Mouse (Mus musculus) telencephalon, adult 2 months (tissue): ENCODE measurements at regions not wholly inside any gene's neighbourhood (a gene's known extent, or its start where the extent isn't known, plus 50 kb on each side); places are given as distances from the start of the nearest gene placed in this dataset.
A peak's percentile ranks its signal among the peaks of the same experiment; 100 is the strongest.
"Not testable (repeated sequence)": the region's sequence is repeated elsewhere in the genome, so short reads cannot be mapped to it uniquely, and the experiment has no call there.

Experiments used
- DNase-seq: peaks from one replicate; pipeline ENCODE4 v3.0.0-alpha.2; 2011; ENCODE audit warnings: low read depth, low spot score

DNA sequence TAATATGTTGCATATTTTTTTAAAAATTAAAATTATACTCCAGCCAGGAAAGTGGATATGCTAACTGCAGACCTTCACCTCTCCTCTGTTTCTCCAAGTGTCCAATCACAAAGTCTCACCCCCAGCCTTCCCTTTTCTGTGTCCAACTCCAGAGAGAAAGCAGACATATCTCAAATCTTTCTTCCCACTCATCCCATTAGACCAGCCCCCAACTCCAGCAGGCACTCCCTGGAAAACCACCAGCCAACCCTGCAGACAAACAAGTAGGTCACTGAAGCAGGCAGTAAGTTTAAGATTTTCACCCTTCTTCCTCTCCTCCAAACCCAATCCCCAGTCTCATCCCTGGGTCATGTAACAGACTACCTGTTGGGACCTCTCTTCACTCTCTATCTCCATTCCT lies 94.2 kb upstream of the Ptgfr start:
- DNase-seq: no peak

DNA sequence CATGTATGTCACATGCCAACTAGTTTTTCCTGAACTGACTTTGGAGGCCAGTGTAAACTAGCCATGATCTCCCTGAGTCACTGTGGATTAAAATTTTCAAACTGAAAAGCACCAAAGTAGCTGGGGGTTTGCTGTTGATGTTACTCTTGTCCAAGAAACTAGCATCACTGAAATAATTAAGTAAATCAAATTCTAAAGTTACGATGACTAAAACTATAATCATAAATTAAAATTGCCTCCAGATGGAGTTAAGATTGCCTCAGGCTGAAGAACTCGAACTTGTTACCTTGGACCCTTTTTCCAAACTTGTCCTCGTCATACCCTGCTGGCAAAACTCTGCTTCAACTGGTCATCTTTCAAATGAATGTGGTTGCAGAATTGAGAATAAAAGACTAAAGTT lies 93.7 kb upstream of the Ptgfr start:
- DNase-seq: no peak

DNA sequence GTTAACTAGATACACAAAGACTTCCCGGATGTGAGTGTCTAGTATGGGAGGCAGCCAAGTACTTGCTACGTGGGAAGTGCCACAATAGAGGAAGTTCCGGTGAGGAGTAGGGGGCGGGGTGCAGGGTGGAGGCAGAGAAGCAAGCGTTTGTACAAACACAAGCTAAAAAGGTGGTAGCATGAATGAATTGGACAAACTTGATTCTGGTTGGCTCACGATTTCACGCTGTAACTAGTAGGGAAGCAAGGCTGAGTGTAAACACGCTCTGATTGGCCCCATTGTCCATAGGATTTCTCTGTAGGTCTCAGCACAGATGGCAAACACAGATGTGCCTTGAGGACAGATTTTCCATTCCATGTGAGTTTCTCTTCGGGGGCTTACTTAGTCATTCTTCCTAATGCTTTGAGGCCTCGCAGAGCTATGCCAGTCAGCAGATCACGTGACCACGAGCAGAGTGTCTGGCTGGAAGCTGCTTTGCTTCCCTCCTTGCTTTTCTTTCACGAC lies 76.6 kb upstream of the Ptgfr start:
- peak; percentile 36 for DNase-seq

DNA sequence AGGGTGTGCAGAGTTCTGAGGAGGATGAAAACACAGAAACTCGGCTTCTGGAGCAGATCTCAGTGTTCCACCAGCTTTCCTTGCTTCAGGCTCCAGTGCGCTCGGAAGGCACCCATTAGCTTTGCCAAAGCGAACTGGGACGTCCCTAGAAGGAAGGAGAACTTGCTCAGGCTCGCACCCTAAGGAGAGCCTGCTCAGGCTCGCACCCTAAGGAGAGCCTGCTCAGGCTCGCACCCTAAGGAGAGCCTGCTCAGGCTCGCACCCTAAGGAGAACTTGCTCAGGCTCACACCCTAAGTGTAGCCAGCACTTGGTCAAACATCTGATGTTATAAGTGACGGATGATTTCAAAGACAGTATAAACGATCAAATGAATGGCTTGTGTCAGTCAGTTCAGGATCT lies 74.9 kb upstream of the Ptgfr start:
- DNase-seq: not testable (repeated sequence)

DNA sequence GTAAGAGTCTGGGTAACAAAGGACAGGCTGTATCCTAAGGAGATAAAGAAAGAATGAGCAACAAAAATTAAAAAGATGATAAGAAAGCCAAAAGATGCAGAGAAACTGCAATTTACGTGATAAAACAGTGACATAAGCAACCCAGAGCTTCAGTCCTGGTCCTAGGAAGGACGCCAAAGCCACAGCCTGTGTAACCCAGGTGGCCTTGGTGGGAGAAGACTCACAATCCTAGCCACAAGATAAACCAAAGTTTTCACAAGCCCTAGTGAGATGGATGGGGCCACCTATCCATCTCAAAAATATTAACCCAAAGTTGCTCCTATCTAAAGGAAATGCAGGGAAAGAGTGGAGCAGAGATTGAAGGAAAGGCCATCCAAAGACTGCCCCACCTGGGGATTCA lies 73.4 kb upstream of the Ptgfr start:
- DNase-seq: no peak

DNA sequence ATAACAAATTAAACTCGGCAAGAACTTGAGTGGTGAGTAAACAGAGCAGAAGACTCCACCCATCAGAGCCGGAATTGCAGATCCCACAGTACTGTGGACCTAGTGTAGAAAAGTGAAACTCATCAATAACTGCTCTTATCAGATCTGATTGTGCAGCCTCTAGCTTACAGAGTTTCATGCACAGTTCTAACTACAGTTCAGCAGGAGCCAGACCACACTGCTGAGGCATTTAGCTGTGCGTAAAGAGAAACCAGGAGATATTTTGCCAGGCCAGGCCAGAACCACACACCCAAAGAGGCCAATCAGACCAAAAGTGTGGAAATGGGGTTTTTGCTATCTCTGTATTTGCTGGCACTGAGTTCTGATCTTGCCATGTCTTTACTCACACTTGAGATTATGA lies 71.9 kb upstream of the Ptgfr start:
- DNase-seq: no peak

DNA sequence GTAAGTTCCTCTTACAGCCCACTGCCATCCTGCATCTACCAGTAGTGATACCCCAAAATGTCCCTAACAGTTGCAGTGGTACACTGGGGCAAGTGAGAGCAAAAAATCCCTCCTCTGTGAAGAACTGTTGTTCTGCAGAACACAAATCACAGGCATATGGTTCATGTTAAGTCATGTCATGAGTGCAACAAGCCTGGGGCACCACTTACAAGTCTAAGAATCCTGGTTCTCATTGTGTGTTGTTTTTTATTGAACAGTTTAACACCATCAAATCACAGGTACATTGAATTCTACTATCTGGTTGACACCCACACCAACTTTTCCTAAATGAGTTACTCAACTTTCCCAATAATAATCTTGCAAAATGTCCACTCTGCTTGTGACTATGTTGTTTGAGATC lies 71.5 kb upstream of the Ptgfr start:
- DNase-seq: no peak

DNA sequence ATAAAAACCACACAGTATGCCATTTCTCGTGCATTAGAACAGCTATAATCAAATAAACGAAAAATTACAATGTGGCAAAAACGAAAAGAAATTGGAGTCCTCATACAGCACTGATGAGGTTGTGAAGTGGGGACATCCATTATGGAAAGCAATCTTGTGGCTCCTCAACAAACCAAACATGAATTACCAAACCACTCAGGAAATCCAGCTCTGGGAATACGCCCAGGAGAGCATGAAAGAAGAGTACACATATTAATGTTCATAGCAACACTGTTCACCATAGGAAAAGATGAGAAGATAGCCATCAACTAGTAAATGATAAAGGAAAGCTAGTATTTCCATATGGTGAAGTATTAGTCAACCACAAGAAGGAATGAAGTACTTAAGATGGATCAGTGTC lies 68.3 kb upstream of the Ptgfr start:
- no peak for DNase-seq

DNA sequence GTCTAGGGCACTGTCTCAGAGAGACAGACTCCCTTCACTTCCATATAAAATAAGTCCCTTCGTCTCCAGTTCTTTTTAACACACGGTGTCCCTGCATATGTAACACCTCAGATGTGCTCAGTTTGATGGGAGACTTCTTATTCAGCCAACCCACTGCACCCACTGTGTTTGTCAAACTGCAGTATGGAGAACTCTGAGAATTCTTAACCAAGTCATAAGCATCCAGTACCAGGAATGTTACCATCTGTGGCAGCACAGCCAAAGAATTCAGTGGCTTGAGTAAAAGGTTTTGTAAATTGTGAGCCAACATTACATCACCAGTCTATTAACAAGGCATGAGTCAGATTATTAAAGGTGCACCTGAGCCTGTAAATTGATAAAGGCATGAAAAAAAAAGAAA lies 65.7 kb upstream of the Ptgfr start:
- no peak for DNase-seq

DNA sequence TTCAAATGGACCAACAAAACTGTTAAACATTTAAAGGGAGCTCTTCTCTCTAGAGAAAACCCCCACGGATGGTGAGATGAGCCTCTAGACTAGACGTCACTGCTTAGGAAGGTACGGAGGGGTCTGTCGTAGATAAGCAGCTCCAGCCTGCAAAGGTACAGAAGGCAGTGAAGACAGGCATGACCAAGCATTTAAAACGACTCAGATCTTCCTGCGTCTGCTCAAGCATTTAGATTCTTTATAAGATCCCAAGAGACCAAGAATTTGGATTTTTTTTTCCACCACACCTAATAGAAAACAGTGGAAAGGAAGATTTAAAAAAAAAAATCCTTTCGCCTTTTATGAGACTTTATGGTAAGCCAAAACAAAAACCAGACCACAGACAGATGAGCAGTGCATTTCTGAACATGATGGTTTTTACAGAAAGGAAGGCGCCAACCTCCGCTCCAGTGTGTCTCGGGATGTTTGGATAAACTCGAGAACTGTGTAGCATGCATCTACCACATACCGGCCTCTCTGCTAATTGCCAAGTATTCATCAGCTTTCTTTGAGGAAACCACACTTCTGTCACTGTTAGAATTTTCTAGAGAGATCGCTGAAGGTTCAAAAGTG lies 64.9 kb upstream of the Ptgfr start:
- no peak for DNase-seq

DNA sequence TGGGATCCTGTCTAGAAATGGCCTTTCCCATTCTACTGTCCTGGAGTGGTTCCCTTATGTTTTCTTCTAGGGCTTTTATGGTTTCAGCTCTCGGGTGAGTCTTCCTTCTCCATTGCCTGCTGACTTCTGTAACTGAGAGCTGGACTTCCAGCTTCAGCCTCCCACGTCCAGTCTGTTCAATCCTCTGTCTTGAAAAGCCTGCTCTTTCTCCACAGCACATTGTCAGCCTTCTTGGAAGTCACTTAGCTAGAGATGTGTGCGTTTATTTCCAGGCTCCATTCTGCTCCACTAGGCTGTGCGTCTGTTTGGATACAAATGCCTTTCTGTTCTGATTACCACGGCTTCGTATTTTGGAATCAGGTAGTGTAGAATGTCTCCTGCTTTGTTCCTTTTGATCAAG lies 62.2 kb upstream of the Ptgfr start:
- peak; percentile 34 for DNase-seq

DNA sequence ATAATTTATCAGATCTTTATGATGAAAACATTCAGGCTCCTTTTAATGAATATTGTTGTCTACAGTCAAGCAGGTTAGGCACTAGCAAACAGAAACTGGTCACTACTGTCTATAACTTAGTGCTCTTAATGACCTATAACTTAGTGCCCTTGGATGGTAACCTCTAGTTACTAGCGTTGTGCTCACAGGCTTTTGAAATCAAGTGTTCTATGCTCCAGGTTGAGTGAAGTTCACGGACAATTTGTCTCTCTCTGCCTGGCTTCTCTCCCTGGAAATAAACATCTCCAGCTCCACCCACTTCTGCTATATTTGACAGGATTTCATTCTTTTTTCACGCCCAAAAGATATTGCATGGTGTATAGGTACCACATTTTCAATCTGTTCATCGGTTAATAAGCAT lies 61.7 kb upstream of the Ptgfr start:
- DNase-seq: no peak

DNA sequence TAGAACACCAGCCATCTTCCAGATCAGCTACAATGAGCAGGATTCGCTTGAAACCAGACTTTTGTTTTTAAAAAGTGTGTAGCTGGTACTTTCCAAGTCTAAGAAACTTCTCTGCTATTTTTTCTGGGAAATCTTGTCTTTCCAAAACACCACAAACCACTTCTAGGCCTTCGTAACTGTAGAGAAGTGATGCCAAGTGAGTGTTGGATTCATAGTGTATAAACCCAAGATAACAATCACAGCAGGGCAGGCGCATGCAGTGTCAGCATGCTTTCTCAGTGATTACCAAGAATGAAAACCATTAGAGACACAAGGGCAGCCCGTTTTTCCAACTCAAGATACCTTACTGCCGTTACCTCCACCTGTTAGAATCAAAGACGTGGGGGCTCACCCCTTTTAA lies 58.9 kb upstream of the Ptgfr start:
- no peak for DNase-seq

DNA sequence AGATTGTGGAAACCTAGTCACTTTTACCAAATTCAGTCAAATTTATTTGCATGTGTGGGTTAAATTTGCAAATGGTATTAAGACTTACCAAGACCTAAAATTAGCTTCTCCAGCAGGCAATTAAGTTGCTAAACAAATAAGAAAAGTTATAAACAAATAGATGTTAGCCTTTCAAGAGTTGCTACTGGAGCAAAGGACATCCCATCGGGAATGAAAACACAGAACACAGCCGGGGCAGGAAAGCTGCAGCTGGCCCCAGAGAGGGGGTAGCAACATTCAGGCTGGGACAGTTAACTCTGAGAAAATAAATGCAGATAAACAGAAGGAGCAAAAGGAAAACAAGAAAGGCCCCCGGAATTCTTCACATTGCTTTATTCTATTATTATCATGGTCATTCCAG lies 57.3 kb upstream of the Ptgfr start:
- no peak for DNase-seq

DNA sequence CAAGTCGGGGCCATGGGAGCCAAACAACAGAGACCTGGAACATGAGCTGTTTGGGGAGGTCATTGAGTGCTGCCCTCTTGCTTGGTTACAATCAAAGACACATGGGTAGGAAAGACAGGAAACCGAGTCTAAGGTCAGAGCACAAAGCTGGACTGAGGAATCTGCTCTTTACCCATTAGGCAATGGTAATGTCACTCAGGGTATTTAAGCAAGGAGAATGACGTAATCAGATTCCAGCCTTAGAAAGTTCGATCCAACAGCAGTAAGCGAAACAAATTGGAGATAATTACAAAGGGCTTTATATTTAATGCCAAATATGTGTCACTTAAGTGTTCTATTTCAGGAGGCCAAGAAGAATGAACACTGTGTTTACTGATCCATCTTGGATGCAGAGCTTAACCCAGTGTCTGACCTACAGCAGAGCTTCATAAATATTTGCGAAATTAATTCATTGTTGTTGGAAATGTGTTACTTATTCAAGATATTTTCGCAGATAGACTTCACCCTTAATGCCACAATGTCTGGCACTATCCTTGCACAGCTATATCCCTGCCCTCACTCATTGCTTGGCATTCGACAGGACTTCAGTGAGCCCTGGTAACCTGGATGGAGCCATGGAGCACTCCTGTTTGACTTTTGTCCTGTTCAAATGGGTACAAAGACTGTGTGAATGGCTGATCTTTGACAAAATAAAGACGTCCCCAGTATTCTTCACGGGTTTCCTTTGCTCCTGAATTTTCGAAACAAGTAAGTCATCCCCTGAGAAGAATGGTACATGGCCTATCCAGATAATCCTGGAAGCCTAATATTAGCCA lies 56.2 kb upstream of the Ptgfr start:
- no peak for DNase-seq

DNA sequence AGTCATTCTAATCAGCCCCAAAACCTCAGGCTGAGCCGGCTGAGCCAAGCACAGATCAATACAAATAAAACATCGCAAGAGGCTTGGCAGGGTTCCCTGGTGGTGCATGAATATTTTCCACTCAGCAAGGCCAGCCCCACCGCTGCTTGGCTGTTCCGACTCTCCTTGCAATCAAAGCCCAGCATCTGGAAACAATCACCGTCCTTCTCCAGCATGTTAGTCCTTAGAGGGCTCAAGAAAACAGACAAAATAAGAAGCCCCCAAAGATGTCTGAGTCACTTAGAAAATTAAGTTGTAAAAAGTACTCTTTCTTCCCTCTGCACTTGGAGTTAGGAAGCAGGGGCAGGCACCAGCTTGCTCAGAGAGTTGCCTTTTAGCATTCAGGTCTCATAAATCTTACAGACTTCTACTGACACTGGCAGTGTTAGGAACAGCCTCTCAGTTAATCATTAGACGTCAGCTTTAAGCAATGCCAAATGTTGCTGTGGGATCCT lies 54.4 kb upstream of the Ptgfr start:
- no peak for DNase-seq

DNA sequence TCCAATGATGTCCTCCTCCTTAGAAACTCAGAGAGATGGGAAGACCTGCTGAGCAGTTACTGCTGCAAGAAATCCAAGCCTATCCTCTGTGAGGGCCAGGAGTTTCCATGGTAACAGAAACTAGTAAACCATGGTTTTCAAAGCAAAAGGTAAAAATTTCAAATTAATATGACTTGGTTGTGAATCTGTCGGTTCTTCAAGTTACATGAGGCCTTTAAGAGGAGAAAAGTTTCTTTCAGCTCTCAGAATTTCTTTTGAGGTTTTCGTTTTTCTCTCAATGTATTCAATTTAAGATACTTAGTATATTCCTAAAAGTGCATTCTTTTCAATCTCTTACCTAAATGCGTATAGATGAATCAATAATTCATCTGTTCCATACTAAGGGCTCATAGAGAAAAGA lies 53.9 kb upstream of the Ptgfr start:
- no peak for DNase-seq

DNA sequence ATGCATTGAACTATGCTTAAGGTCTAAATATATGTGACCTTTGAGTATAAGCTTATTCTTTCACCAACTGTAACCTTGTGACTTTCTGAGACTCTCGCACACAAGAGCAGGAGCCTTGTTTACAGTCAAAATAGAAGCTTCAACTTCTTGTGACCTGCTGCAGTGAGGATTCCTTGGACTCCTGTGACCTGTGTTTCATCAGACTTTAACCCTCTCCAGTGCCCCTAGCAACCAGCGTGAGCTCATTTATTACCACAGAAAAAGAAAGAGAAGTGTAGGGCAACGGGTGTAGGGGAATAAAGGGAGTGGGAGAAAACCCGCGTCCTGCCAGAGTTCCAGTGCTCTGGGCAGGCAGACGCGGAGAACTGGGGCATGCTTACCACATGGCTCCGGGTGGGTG lies 52.3 kb upstream of the Ptgfr start:
- no peak for DNase-seq
